Mouse (Mus musculus) megakaryocyte, embryonic 14.5 days (primary cell): ENCODE results near the gene Pax8.

Source experiments
- FLI1 ChIP-seq: IDR thresholded peaks from 2 replicates; pipeline ENCODE4 v1.6.1; 2012; ENCODE audit warnings: low read length, inconsistent platforms, mixed read lengths
- GATA1 ChIP-seq: IDR thresholded peaks from 3 replicates; pipeline ENCODE4 v1.6.1; 2012; ENCODE audit warnings: mixed read lengths, low read length, inconsistent platforms, borderline replicate concordance

DNA sequence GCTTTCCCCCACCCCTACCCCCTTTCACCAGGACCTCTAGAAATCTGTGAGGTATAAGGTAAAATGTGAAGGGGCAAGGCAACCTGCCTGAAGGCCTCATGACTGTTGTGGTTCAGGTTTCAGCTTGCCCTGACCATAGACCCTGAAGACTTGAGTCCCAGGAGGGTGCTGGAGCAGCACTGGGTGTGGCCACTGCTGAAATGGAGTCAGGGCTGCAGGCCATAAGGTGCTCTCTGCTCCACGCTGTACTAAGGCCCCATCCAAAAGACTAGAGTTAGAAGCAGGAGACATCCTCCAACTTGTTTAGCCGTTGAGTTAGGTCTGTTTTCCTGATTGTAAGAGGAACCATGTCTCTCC is 88.5 kb downstream of the Pax8 start:
- TF ChIP-seq FLI1 (no peak), GATA1 (no peak)
